Mouse (Mus musculus): ENCODE data around the gene Ndufv3.
A peak's percentile ranks its signal among the peaks of the same experiment; 100 is the strongest.
"Not testable (repeated sequence)": the region's sequence is repeated elsewhere in the genome, so short reads cannot be mapped to it uniquely, and the experiment has no call there.

Gene Ndufv3

DNA sequence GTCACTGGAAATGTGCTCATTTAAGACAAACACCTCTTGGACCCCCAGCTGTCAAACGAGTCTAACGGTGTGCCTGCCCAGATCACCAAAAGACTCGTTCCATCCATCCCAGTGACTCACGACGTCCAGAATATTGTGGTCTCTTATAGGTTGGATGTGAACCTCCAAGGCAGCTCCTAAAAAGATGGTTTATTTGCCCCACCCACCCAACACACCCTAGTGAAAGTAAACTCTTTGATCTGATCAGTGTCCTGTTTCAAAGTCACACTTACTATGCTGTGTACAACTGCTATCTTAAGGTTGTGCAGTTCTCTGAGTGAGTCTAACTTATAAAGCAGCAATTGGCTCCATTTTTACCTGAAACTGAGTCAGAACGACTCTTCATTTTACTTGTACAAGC, 7.3 kb upstream of the Ndufv3 start:
- DNase-seq: no peak

DNA sequence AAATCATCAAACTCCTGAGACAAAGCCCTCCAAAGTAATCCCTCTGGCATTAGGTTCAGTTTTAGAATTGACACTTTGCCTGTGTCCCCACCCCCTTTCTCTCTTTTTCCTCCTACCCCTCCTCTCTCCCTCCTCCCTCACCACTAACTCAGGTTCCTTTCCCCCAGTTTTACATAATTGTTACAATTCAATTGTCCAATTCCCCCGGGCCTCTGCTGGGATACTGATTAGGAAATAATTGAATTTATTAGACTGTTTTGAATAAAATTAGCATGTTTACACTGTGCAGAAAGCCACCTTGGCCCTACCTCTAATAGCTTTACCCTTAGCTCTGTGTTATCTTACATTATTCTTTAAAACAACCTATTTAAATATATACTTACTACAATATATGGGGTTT, 5.2 kb upstream of the Ndufv3 start:
- DNase-seq: peak in 1 of 2 experiments; percentile 18

DNA sequence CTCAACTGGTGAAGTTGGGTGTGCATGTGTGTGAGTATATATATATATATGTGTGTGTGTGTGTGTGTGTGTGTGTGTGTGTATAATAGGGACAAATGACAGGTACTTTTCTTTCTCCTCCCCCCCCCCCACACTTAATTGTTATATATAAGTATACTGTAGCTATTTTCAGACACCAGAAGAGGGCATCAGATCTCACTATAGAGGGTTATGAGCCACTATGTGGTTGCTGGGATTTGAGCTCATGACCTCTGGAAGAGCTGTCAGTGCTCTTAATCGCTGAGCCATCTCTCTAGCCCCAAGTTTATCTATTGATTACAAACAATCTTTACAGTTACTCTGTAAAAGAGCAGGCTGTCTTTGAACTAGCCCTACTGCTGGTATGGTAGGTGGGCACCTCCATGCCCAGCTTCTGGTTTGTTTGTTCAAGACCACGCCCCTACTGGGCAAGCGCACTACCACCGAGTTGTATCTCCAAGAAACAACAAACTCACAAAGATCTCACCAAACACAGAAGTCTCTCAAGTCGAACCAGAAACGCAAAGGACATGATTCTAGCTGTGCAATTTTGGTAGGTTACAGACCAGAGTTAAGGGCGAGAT, 470 bp upstream of the Ndufv3 start:
- no peak for DNase-seq

DNA sequence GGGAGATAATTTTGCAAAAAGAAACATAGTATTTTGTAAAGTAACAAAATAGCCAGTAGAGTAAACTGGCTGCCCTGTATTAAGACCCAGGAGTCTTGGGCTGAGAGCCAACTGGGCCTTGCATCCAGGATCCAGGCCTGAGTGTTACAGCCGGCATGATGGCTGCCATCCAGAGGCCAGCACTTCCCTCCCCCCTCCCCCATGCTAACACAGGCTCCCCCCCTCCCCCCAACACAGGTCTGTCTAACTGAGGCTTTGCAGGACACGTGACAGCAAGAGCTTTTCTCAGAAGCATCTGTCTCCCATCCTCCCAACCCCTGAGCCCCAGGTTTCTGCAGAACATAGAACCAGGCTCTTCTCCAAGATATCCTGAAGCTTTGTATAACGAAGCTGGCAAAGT, 980 bp downstream of the Ndufv3 start:
- DNase-seq: peak; percentile 97

DNA sequence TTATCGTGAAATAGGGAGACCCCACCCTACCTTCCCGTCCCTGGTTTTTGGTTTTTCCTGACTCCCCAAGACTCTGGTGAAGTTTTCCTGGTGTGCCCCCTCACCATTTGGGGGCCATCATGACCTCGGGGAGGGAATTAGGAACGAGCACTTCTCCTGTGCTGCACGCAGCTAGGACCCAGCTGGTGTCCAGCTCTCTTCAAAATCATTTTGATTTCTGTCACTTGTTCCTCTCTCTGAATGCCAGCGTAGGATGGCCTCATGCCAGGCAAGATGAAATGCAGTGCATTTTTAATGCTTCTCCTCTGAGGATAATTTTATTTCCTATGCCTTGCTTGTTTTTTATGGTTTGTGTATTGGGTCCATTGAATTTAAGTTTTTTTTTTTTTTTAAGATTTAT, 2.0 kb downstream of the Ndufv3 start:
- peak; percentile 81 to 84 for DNase-seq

DNA sequence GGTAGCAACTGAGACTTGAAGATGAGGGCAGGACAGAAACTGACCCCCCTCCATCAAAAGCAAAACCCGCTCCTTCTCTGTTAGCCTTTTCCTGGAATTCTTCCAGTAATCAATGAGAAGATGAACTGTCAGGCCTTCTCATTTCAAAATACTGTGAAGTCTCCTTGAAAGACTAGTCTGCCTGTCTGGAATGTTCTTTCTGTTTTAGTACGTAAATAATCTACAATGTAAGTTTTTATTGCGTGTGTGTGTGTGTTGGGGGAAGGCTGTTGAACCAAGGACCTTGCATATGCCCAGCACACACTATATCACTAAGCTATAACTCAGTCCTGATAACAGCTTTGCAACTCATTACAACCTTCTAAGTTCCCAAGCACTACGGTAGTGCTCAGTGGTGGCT, 5.2 kb downstream of the Ndufv3 start:
- DNase-seq: no peak

DNA sequence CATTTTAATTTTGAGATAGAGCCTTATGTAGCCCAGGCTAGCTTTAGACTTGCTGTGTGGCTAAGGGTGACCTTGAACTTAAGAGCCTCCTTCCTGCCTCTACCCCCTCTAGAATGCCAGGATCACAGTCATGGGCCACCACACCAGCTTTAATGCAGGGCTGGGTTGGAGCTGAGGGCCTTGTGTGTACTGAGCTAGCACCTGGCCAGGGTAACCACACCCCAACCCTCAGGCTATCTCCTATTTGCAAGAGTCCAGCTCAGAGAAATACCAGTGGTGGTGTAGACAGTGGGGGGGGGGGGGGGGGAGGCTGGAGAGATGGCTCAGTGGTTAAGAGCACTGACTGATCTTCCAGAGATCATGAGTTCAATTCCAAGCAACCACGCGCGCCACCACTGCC, 5.9 kb downstream of the Ndufv3 start:
- no peak for DNase-seq

DNA sequence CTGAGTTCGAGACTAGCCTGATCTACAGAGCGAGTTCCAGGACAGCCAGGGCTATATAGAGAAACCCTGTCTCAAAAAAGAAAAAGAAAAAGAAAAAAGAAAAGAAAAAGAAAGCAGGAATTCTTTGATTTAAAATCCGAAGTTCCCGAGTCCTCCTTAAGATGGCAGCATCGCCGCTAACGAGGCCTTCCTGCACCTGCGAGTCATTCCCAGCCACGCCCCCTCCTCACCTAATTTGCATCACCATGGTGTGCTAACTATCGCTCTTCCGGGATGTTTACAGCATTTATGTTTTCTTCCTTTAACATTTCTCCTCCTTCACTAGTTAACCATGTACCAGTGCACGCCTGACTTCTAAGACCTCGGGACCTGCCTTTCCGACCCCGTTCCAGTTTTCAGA, 9.4 kb downstream of the Ndufv3 start:
- DNase-seq: peak; percentile 71 to 76

DNA sequence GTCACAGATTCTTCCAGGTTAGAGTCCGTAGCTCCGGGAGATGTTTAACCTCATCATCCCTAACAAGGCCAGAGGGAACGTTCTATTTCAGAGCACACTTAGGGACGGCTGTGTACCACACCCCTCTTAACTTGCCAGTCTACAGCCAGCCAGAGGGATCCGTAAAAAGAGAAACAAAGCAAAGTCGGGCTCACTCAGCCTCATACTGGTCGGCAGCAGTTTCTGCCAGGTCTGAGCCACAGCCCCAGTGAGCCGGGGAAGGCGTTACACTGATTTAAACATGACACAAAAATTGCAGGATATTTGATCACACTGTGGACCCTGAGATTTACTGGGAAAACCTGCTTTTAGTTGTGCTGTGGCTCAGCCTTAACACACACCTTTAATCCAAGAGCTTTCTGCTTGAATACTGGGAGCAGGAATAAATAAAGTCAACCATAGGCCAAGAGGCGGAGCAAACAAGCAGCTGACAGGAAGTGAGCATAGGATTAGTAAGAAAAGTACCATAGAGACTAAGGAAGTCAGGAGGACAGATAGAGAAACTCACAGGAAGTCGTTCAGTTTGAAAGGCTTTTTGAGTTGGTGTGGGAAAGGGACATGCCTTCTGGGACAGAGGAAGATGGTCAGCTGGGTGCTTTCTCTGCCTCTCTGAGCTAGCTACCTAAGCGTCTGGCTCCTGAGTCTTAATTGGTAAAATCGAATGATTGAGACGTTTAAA, 11.7 kb downstream of the Ndufv3 start:
- no peak for DNase-seq

DNA sequence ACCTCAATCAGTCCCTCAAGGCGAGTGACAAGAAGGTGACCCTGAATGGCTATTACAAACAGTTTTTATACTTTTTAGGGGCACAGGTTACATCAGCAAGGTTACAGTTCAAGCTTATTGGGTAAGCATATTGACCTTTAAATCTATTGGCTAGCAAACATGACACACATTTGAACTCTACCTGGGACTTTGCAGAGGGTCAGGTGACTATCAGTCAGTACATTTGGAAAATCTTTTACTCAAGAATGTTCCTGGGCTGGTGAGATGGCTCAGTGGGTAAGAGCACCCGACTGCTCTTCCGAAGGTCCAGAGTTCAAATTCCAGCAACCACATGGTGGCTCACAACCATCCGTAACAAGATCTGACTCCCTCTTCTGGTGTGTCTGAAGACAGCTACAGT, 12.4 kb downstream of the Ndufv3 start:
- DNase-seq: not testable (repeated sequence)

DNA sequence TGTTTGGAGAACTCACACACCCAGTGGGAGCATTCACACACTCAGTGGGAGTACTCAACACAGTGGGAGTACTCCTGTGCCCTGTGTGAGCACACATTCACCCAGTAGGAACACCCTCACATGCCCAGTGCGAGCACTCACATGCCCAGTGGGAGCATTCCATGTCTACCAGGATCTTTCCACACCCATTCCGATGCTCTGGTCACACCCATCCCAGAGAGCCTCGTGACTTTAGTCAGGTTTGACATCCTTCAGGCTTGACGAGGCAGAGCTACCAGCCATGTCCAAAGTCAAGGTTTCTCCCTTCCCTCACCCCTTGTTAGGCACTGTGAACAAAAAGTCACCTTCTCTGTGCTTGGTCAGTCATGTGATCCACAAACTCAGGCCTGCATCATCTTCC, 15.4 kb downstream of the Ndufv3 start:
- no peak for DNase-seq

DNA sequence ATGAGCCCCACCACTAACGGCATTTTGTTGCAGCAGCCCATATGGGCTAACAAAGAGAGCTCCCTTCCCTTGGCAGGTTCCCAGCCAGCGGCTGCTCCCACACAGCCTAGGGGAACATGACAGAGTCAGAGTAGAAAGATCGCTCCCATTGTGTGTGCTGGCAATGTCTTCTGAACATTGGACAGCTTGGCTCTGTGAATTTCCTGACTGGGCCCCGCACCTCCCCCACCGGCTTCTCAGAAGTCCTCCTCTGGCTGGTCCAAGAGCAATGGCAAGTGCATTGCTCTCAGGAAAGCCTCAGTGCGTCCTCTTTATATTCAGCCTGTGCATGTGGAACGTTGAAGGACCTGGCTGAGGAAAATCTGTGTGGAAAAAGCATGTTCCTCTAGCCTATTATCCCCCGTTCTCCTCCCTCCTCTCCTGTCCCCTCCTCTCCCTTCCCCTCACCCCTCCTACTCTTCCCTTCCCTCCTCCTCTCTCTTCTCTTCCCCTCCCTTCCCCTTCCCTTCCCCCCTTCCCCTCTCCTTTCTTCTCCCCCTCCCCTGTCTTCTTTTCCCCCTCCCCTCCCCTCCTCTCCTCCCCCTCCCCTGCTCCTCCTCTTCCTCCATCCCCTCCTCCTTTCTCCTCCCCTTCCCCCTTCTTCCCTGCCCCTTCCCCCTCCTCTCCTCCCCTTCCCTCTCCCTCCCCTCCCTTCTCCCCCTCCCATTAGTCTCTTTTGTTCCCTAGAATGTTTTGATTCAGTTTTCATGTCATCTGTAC, 16.1 kb downstream of the Ndufv3 start:
- DNase-seq: peak; percentile 84 to 87

DNA sequence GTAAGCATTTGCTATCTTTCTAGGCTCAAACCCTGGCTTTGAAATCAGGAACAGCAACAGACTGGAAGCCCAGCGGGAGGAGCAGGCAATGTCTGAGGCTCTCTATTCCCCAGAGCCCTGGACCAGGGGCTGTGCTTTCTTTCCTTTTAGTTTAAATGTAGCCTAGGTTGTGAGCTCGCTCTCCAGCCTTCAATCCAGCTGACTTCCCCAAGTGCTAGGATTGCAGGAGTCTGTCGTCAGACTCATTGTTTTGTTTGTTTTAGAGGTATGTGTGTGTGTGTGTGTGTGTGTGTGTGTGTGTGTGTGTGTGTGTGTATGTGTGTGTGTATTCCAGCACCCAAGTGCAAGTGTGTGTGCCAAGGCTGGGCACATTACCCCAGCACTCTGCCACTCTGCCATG, 20.2 kb downstream of the Ndufv3 start:
- no peak for DNase-seq

DNA sequence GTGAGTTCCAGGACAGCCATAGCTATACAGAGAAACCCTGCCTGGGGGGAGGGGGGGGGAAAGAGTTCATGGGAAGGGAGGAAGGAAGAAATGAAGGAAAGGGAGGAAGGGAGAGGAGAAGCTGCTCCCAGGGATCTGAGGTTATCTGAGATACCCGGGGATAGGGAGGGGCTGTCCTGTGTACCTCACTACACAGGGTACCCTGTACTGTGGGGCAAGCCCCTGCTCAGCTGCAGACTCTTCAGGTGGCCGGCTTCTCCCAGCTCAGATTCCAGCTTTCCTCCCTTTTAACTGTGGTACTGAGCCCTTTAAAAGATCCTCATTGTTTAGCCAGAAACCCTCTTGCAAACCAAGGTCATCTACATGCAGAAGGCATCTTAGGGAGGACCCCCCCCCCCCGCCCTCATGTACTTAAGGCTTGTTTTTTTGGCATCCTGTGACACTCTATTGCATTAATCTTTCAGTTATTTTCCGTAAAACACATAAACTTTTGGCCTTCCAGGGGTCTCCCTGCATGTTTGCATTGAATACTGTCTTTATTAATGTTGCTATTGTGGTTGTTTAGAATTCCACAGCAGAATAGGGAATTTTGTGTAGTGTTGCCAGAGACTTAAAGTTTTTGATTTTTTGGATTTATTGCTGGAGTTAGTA, 21.0 kb downstream of the Ndufv3 start:
- DNase-seq: no peak

DNA sequence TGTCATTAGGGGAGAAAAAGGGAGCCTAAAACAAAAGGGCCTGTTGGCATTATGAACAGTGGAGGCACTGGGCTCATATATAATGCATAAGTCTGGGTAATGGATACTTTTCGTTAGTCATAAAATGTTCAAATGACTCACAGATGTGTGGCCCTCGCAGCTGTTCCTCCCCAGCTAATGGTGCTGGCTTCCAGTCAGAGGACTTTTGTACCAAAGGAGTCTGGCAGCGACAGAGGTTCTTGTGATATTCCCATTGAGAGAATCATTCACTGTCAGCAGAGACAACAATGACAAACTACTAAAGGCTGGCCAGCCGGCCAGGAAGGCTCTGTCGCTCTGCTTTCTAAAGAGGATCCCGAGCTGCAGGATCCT, 21.5 kb downstream of the Ndufv3 start:
- DNase-seq: no peak

DNA sequence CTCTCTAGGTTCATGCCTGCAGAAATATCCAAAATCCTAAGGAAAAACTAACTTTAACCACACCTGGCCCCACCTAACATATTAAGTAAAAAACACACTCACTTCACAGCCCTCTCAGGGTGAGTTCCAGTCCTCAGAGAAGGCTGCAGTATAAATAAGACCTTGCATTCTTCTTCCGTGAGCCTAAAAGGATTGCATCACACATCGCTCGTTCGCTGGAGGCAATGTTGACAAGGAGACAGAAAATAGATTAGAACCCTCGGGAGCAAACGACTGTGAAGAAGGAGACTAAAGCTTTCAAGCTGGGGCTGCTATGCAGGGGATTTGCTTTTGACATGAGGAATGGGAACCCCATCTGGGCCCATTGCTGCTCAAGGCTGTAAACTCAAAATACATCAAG, 23.7 kb downstream of the Ndufv3 start:
- no peak for DNase-seq

DNA sequence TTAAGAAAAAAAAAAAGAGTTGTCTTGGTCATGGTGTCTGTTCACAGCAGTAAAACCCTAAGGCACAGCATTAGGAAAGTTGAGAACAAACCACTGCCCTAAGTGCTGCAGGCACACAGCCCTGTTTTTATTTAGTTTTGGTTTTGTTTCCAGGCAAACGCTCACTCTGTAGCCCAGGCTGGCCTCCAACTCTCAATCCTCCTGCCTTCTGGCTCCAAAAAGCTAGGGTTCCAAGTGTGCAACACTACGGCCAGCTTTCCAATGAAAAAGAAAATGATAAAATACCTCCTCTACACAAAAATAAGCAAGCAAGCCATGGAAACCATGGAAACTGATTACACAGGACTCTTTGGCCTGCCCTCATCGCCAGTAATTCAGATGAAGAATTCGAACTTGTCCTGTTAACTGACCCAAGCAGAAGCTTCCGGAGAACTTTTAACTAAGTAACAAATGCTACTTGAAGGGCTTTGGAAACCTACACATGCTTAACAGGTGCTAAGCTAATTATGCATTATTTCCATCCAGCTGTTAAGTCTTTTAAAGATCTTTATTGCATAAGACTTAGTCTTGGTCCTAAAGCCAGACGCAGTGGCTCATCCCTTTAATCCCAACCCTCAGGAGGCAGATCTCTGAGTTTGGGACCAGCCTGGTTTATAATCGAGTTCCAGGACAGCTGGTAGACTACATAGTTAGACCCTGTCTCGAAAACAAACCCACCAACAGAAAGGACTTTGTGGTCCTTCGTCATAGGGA, 26.7 kb downstream of the Ndufv3 start:
- no peak for DNase-seq

DNA sequence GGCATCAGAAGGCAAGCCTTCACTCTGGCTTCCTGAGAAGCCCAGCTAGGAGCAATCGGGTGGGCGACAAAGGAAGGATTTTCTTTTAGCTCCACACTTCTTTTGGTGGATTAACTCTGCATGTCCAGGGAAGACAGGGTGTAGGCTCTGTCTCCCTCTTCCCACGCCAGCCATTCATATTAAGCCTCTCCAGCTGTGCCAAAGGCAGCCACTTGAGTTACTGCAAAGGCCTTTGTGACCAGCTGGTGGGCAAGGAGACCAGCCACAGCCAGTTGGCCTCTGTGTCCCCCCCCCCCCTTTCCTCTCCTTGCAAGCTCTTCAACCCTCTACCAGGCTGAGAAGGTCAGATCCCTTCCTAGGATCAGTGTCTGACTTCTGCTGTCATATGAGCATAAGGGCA, 28.1 kb downstream of the Ndufv3 start:
- DNase-seq: no peak

DNA sequence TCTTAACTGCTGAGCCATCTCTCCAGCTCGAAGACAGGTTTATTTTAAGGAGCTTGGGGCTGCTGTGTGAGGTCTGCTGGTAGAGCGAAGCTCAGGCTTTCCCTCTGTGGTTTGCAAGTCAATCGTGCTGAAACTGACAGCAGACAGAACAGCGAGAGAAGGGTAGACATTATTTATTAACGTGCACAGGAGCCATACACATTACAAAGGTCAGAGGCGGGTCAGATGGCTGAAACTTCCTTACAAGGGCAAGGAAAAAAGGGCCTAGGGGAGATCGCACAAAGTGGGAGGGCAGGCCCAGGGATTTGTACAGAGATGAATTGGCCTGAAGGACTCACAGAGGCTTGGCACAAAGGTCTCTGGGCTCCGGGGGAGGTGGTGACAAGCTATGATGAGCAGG, 29.5 kb downstream of the Ndufv3 start:
- DNase-seq: no peak

DNA sequence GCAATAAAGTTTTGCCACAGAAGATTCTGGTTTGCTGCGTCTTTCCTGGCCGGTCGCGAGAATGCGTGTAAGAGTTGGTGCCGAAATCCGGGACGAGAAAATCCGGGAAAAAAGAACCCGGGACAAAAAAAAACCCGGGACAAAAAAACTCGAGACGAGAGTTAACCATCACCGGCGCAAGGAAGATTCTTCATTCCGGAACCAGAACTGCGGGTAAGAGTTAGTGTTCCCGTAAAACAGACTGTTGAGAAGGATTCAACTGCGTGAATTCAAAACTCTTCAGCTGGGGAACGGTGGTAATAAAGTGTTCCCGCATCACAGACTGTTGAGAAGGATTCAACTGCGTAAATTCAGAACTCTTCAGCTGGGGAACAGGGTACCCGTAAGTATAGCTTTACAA, 32.7 kb downstream of the Ndufv3 start:
- DNase-seq: not testable (repeated sequence)

DNA sequence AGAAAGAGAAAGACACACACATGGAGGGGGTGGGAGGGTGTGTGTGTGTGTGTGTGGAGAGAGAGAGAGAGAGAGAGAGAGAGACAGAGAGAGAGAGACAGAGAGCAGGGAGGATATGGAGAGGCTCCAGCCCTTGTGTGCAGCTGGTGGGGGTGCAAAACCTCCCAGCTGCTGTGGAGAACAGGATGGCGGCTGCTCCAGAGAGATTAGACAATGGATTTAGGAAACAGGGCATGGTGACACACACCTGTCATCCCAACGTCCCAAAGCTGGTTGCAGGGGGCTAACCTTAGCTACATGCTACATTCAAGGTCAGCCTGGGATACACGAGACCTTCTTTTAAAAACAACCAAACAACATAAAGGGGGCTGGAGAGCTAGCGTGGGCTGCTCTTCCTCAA, 36.3 kb downstream of the Ndufv3 start:
- DNase-seq: no peak

DNA sequence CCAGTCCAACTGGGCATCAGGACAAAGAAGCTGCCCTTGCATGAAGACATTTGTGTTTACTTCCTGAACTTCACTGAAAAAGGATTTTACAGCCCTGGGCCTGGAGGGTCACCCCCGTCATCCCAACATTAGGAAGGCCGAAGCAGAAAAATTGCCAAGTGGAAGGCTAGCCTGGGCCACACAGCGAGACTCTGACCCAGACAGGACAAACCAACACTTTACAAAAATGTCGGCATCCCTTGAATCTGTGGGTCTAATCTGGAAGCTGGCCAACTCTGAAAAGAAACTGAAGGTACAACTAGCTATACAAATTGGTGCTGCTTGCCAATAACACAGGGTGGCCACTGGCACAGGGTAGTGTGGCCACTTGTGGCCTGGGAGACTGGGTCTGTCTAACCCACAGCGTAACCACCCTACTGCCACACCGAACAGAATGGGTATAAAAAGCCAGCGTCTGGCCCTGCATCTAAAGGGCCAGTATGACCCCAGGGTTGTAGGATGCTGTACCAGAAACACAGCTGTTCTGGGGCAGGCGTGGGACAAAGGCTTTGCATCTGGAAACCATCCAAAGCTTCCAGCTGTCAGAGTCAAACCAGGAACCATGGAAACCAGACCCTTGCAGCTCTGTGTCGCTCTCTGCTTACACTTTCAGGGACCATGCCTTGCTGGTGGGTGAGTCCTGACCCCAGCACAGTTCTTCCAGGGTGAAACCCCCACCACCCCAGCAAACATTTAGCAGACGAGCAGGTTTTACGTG, 37.4 kb downstream of the Ndufv3 start:
- DNase-seq: peak; percentile 57

Measured in cerebellum, postnatal 10 days (tissue).